Mouse (Mus musculus) forelimb bud, embryonic 11.5 days (tissue): ENCODE results near the gene Ncf1.
A peak's percentile ranks its signal among the peaks of the same experiment; 100 is the strongest.

Experiments
- DNase-seq: peaks from one replicate; pipeline ENCODE4 v3.0.0-alpha.2; 2012; ENCODE audit warnings: low read depth, low spot score

Gene Ncf1

GRCm38 (mm10) chr5:134244890-134245289 lies 15.5 kb upstream of the Ncf1 start:
- DNase-seq, result no peak

DNA sequence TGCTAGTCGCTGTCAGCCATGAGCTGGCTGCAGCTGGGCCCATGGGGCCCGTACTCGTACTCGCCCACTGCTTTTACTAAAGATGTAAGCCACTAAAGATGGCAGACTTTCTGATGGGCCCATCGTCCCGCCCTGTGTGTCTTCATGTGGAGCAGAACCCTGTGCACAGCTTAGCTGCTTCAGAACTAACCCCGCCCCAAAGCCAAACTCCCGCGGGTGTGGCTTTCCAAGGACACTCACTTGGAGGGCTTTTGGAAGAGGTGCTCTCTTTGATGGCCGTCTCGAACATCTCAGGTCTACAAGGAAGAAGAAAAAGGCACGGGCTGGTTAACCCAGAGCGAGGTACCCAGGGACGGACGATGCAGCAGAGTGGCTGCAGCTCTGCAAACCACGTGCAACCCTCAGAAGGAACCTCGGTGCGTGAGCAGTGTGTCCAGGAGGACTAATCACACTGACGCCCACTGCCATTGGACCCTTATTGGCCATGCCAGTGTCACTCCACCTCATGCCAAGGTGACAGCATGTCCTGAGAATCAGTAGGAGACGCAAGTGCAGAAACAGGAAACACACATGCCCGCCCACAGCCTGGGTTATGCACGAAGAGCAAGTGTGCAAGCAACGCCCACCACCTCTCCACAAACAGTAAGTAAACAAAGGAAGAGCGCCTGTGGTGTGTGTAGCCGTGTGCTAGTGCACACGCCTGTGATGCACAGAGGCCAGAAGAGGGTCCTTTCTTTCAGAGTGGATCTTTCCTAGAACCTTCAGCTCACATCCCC lies 14.4 kb upstream of the Ncf1 start:
- no peak for DNase-seq

DNA sequence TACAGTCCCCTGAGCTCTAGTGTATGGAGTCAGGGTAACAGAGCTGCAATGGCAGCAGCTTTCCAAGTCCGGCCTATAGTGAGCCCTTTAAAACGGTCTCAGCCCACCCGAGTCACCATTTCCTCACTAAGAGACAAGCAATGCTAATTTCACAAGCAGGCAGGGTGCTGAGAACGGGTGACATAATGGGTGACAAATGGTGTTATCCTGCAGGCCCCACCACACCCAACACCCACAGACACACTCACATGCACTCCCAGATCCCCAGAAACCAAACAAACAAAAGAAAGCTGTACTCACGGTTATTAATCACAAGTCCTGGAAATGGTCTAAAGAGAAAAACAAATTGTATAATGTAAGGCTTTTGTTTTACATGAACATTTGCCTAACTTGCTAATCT lies 12.4 kb upstream of the Ncf1 start:
- no peak for DNase-seq

DNA sequence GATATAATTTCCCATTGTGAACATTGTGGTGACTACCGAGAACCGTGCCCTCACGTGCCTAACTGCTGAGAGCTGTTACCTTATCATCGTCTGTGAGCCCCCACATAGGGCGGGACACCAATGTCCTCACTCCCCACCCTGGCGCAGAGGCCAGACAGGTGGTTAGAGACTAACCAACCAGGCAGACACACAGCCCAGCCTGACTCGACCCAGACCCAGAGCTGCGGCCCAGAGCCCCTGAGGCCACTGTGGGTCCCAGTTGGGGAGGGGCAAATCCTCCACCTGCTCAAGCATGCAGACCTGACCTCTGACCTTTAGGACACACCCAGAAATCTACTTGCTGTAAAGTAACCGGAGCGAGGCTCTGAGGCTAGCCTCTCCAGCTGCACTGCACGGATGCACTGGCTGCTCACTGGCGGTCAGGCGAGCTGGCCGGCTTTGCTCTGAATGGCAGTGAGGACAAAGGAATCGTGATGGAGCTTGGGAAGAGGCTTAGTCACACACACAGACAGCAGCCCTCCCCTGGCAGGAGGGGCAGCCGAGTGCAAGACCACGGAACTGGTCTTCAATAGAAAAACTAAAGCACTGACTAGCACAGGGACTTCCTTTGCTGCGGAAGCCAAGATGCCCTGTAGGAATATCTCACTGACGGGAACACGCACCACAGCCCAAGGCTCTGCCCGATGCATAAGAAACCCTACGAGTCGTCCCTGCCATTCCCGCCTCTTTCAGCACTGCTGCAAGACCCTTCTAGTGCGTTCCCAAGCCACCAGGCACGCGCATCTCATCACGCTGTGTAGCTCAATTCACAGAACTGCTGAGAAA lies 8.7 kb upstream of the Ncf1 start:
- no peak for DNase-seq

GRCm38 (mm10) chr5:134237508-134237907 lies 8.1 kb upstream of the Ncf1 start:
- no peak for DNase-seq

GRCm38 (mm10) chr5:134236796-134237195 lies 7.4 kb upstream of the Ncf1 start:
- DNase-seq, result no peak

DNA sequence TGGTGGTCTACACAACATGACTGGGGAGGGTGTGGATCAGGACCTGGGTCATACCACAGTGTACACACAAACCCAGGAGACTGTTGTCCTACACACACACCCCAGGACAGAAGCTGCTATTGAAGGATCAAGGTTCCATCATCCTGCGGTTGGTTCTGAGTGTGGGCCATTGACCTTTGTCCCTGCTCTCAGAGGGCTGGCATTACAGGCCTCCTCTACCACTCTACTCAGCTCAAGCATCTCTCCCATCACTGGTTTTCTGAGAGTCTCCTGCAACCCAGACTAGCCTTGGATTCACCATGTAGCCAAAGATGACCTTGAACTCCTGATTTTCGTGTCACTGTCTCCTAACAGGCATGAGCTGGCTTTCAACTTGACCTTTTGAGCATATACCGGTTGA lies 6.8 kb upstream of the Ncf1 start:
- DNase-seq, result no peak

DNA sequence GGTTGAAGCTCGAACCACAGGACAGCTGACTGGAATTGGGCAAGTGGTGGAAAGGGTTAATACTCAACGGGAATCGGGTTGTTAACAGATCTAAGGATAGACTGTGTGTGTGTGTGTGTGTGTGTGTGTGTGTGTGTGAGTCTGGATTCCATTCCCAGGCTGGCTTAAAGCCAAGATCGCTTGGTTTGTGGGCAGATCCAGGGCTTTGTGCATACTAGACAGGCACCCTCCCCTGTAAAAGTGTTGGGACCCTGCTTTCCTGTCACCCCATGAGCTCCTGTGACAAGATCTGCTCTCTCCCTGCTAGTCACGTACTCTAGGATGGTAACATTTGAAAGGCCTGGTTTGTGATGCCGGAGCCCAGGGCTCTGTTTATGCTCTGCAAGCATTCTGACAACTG lies 5.7 kb upstream of the Ncf1 start:
- peak; percentile 56 for DNase-seq

GRCm38 (mm10) chr5:134234205-134234604 lies 4.8 kb upstream of the Ncf1 start:
- DNase-seq, result no peak

- DNase-seq, result no peak
These were observed 3.8 kb upstream of the Ncf1 start for GRCm38 (mm10) chr5:134233244-134233651.

DNA sequence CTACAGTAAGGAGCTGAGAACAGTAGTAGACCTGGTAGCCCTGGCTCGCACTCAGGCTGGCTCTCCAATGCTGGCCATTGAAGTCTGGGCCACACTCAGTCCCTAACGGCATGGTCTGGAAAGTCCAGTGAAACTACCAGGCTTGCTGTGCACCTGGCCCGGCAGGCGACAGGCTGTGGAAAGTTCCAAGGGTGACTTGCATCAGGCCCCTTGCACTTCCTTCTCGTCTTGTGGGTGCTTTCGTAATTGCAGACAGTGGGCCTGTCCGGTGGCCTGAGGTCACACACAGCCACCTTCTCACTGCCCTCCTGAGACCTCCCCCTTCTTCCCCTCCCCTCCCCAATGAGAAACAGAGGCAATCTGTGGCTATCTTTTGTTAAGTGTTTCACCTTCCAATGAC lies 3.1 kb upstream of the Ncf1 start:
- no peak for DNase-seq

DNA sequence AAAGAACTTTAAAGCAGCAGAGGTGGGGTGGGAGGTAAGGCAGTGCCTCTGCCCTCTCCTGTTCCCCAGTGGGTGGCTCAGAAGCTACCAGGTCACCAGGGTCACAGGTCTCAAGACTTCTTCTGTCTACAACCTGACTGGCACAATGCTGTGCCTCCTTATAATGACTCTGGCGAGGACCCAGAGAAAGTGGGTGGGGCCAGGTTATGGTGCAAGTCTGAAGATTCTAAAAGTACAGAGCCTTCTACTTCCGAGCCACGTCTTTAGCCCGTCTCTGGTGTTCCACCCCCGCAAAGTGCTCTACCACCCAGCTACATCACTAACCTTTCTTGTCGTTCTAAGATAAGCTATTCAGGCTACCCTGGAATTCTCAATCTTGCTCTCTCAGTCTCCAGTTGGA lies 2.7 kb upstream of the Ncf1 start:
- no peak for DNase-seq

DNA sequence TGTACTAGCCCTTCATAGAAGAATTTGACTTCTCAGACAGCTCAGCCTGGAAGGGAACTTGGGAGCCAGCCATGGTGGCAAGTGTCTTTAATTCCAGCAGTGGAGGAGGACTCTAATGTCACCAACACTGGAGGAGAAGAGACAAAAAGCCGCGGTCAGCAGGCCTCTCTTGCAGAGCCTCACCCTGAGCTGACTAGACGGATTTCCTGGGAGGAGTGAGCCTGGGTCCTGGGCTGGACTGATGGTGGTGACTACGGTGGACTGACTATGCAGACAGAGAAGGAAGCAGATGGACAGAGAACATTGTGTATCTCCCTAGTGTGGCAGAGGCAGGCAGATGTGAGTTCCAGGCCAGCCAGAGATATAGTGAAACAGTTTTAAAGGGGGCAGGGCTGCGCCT lies 2.0 kb upstream of the Ncf1 start:
- DNase-seq, result no peak

DNA sequence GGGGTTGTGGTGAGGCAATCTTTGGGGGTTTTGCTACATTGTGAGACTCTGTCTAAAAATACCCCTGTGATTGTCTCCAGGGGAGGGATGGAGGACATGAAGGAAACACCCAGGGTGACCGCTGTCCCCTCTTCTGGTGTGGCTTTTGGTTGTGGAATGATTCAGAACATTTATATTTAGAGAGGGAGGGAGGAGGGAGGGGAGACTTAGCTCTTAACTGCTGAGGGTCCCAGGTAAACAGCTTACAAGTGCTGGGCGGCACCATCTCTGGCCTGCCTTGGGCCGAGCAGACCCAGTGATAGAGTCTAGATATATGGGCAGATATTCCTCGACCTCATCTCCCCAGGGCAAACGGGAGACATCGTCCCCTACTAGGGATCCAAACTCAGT lies 1.2 kb downstream of the Ncf1 start:
- DNase-seq, result no peak

- peak; percentile 51 for DNase-seq
These were observed 1.7 kb downstream of the Ncf1 start for GRCm38 (mm10) chr5:134227574-134228248.

DNA sequence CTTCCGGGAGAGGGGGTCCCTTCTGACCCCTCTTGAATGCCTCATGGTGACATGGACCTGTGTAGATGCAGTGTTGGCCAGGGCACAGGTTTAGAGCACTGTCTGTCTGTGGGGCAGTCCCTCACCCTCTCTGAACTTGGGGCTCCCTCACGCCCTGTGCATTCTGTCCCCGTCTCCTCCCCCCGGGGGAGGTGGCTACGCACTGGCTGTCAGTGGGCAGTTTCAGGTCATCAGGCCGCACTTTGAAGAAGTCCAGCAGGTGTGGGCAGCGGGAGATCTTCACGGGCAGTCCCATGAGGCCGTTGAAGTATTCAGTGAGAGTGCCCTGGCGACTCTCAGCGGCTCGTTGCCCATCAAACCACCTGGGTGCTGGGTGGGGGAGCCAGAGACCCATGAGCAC lies 2.5 kb downstream of the Ncf1 start:
- no peak for DNase-seq

- DNase-seq, result no peak
These were observed 4.1 kb downstream of the Ncf1 start for GRCm38 (mm10) chr5:134225110-134225901.

DNA sequence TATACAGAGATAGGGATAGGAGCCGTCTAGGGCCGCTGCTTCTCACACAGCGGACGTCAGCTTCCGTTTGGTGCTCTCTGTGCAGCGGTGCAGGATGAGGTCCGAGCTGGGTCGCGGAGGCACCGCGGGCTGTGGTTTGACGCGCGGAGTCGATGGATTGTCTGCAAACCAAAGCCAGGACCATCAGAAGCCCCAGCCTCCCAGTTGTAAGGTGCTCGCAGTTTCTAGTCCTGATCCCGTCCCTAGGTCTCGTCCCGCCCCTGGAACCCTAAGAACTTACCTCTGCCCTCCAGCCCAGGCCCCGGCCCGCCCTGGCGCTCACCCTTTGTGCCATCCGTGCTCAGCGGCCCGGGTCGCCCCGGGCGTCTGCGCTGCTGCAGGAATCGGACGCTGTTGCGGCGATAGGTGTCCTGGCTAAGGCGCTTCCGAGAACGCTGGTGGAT lies 7.7 kb downstream of the Ncf1 start:
- DNase-seq, result no peak

GRCm38 (mm10) chr5:134221278-134221677 lies 8.1 kb downstream of the Ncf1 start:
- DNase-seq, result no peak

DNA sequence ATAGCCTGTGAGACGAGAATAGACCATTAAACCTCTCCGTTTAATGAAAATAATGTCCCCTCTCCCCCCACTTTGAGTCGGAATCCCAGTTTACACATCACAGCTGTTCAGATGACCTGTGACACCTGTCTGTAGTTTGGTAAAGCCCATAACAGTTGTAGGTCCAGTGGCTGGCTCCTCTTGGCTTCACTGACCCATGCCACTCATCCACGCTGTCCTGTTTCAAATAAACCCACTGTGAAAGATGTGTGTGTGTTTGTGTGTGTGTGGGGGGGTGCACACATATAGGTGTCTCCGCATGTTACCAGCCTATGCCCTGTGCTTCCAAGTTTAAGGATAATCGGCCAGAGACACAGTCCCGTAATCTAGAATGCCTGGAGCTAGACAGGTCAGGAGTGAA lies 11.5 kb downstream of the Ncf1 start:
- no peak for DNase-seq

- no peak for DNase-seq
These were observed 15.2 kb downstream of the Ncf1 start for GRCm38 (mm10) chr5:134214021-134214806.
